ENCODE assay signal across 1 mouse cellular context in genomic region chr11:97140811-97141210, GRCm38 (mm10).
TF ChIP-seq lines count a peak whose summit lies in the region.

No protein-coding gene starts in this region.

TF ChIP-seq in CH12.LX, 34 proteins besides CTCF, POLR2A, EP300 and RAD21 (continued from another document):
- TF ChIP-seq ZNF384 (IDR thresholded peaks at IDR 0.05; ENCODE audit: low read depth, low read length) (peak; percentile 50; the same call in 1 of the 2 replicates), MYC (IDR thresholded peaks at IDR 0.05; ENCODE audit: low read depth, low read length) (no peak), ZC3H11A (IDR thresholded peaks at IDR 0.05; ENCODE audit: low read depth, low read length) (no peak), TBP (conservative IDR thresholded peaks at IDR 0.05; ENCODE audit: low read depth, low read length) (no peak), IRF4 (IDR thresholded peaks at IDR 0.05; ENCODE audit: low read depth, low read length) (no peak), UBTF (IDR thresholded peaks at IDR 0.05; ENCODE audit: low read depth, low read length) (no peak), NRF1 (IDR thresholded peaks at IDR 0.05; ENCODE audit: low read depth, low read length) (no peak), NELFE (IDR thresholded peaks at IDR 0.05; ENCODE audit: low read depth, low read length) (no peak), ELF1 (IDR thresholded peaks at IDR 0.05; ENCODE audit: low read depth, low read length) (no peak), CHD1 (IDR thresholded peaks at IDR 0.05; ENCODE audit: low read depth, low read length) (no peak), MXI1 (IDR thresholded peaks at IDR 0.05; ENCODE audit: low read depth, low read length) (no peak), MAFK (IDR thresholded peaks at IDR 0.05; ENCODE audit: insufficient replicate concordance, low read length) (no peak)
